Mouse (Mus musculus) v-Abl transformed pro-B cells (cell line): ENCODE data around the gene Npm1.

Experiments used
- in situ Hi-C, 2 experiments: fragments of 400-800 bp; cut with MboI; formaldehyde crosslinking; loops; one replicate each; pipeline ENCODE4 v1.15.1; 2025; ENCODE audit not compliant: unreplicated experiment in 2 of 2

Npm1 gene

DNA sequence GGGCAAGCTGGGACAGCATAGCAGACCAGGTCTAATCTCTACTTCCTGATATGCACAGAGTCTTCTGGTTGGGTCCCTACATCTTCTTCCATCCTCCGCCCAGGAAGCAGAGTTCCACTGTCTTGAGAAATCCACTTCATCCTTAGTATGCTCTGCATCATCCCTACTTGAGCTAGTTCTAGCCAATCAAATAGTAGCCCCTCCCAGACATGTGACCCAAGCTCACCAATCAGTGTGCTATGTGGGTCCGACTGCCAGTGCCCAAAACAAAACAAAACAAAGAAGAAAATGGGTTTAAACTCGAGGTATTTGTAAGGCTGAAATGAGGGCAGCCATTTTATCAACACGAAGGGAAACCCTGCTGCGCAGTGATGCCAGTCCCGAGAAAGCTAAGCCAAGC lies 44.5 kb downstream of the Npm1 start:
- in situ Hi-C loops: no loop called here

DNA sequence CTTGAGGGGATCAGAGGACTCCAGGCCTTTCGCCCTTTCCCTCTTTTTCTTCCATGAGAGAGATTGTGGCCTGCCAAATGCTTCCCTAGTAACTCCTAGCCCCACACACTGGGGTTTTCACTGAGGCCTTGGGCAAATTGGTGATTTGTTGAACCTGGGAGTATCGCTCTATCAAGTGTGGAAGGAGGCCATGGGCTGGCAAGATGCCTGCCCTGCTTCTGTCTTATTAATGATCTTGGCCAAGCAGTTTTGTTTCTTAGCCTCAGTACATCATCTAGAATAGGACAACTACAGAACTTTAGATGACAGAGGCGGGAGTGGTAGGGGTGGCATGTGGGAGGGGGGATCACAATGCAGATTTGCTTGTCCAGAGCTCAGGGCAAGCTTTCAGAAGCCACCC lies 47.2 kb downstream of the Npm1 start:
- in situ Hi-C loops: no loop called here

- in situ Hi-C loops: no loop called here
These were observed 50.6 kb downstream of the Npm1 start for GRCm38 (mm10) chr11:33112407-33112806.

- in situ Hi-C loops: no loop called here
These were observed 52.9 kb downstream of the Npm1 start for GRCm38 (mm10) chr11:33110111-33110510.

GRCm38 (mm10) chr11:33107540-33107939 lies 55.5 kb downstream of the Npm1 start:
- in situ Hi-C loops: no loop called here

DNA sequence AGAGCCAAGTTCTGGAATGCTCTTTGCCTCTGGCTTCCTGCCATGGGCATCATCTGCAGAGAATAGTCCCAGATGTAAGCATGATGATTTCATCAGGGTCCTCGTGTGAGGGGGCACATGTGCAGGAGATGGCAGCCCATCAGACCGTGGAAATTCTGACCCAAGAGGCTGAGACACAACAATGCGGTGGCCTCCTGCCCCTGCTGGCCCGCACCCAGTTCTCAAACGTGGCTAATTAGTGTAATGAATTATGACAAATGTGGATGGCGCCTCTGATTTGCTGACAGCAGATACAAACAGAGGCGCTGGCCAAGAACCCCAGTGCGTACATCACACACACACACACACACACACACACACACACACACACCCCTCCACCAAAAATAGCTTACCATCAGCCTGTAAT lies 58.1 kb downstream of the Npm1 start:
- in situ Hi-C loops: no loop called here

GRCm38 (mm10) chr11:33103291-33103943 lies 59.6 kb downstream of the Npm1 start:
- in situ Hi-C loops: no loop called here
